Mouse (Mus musculus) gastrocnemius, postnatal 14 days (tissue): ENCODE data around the gene Kmt2c. TPM values are rescaled to one million over a fixed set of nuclear protein-coding genes. Genes with fewer than 3 reads are reported as not detected.

Experiments
- DNase-seq: peaks from one replicate; pipeline ENCODE4 v3.0.0; 2021; ENCODE audit warnings: mixed read lengths
- intact Hi-C: fragments of 180-260 bp; cut with DNase I; formaldehyde crosslinking; loops from one replicate; pipeline ENCODE4 v1.15.1; 2025; ENCODE audit warnings: low total_unique reads
- long read RNA-seq, 2 experiments: library from polyadenylated mRNA; stranded (forward); transcript quantifications; one replicate each; pipeline ENCODE4 v2.0.0; 2021
- total RNA-seq, 2 experiments: library from RNA; stranded (reverse); gene quantifications; 2 replicates each; pipeline ENCODE4 v1.2.3; 2021

Gene Kmt2c
- total RNA-seq, result 10 to 100 TPM; 24.9 to 27.6 TPM
- long read RNA-seq, experiment 1, partial matches to known transcripts, result 1 of 3 reads
- long read RNA-seq, experiment 1, other reads (novel, unspliced or antisense), result 2 of 3 reads
- long read RNA-seq, experiment 2, partial matches to known transcripts, result 1 of 2 reads
- long read RNA-seq, experiment 2, other reads (novel, unspliced or antisense), result 1 of 2 reads

DNA sequence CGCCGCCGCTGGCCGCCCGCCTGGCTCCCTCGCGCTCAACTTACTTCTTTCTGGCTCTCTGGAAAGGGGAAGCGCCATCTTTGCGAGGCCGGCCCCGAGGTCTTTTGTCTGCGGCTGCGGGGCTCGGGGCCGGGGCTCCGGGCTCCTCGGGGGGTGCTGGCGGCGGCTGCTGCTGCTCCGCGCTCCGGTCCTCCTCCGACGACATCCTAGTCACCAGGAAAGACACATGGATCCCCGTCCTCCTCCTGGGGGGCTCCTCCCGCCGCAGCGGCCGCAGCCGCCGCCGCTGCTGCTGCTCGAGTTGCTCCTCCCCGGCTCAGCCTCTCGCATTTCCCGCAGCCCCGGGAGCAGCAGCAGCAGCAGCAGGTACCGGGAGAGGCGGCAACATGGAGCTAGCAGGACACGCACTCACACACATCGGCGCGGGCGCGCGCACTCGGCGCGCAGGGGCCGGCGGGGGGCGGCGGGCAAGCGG is at the start of gene Kmt2c:
Gene Kmt2c (minus strand): TSS at position 438 of the 475 bp plus-strand sequence.
- intact Hi-C loops, result no loop called here
- no peak for DNase-seq

DNA sequence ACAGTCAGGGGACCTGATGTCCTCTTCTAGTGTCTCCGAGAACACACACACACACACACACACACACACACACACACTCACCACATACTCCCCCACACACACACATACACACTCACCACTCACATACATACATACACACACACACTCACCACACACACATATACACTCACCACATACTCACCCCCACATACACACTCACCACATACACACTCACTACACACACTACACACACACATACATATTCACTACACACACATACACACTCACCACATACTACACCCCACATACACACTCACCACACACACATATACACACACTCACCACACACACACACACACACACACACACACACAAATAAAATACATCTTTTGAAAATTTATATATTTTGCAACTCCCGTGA is 48.3 kb upstream of the Kmt2c start:
- no peak for DNase-seq
- intact Hi-C loops, result no loop called here

DNA sequence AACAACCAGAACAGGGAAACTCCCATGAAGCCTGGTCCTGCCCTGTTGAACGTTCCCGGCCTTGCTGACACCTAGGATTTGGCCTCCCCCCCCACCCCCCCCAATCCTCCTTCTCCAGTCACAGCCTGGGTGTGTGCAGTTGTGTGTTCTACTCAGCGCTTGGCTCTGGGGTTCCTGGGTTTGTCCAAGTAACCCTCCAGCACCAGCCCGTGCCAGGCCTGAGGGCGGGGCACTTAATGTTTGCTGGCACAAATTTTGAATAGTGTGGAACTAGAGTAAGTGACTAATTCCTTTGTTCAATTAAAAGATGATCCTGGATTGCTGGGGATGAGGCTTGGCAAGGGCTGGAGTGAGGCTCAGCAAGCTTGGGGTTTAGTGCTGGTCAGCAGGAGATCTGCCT is 46.0 kb upstream of the Kmt2c start:
- DNase-seq, result peak; percentile 19
- intact Hi-C loops, result no loop called here

DNA sequence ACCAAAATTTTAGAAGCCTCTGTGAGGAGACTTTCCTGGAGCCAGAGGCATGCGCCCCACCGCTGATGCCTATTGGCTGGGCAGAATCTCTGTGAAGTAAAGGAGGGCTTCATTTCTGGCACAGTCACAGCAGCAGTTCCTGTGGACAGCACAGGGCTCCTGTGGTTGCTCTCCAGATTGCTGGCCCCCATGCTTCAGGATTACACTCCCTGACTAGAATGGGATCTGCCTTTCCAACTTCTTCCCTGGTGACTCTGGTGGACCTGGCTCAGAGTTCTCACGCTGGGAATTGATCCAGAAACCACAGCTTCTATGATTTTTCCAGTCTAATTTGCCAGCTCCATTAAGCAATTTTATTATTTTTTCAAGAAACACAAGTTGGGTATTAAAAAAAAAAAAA is 45.5 kb upstream of the Kmt2c start:
- intact Hi-C loops, result no loop called here
- DNase-seq, result peak; percentile 55

DNA sequence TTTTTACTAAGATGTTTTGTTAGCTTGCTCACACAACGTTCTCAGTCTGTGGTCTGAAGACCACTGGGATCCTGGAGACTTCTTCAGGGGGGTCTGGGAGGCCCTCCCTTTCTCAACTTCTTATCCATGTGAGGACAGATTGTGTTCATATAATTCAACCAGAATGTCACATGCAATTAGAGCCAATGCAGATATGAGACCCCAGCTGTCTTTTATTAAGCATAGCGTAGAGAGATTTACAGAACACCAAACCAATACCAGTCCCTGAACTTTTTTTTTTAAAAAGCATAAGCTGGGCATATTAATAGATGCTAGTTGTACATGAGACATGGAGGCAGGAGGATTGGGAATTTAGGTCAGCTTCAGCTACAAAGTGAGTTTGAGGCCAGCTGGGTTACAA is 43.1 kb upstream of the Kmt2c start:
- intact Hi-C loops, result no loop called here

DNA sequence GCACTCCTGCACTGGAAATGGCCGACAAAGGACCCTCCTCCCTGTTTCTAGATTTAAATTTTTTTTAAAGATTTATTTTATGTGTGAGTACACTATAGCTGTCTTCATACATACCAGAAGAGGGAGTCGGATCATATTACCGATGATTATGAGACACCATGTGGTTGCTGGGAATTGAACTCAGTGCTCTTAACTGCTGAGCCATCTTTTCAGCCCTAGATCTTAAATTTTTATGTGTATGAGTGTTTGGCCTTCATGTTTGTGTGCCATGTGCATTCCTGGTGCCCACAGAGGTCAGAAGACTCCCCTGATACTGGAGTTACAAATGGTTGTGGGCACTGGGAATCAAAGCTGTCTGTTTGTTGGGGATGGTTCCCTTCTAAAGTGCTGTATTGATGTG is 42.3 kb upstream of the Kmt2c start:
- intact Hi-C loops, result no loop called here
- no peak for DNase-seq

More for the DNA sequence above, 43.1 kb upstream of the Kmt2c start:
- DNase-seq, result no peak

DNA sequence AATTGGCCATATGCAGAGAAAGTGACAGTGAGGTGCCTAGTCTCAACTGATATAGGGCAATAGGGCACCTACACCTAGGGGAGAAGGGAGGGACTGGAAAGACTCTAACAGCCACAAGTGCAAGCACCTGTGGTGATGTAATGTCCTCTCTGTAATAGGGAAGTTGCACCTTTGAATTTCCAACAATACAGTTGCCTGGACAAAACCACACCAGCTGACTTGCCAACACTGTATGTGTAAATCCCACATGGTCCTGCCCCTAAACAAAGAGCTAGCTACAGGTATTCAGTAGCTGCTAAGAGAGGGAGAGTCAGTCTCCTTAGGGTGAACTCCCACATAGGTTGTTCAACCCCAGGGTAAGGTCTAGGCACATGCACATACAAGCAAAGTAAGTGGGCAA is 41.8 kb upstream of the Kmt2c start:
- DNase-seq, result no peak
- intact Hi-C loops, result no loop called here

DNA sequence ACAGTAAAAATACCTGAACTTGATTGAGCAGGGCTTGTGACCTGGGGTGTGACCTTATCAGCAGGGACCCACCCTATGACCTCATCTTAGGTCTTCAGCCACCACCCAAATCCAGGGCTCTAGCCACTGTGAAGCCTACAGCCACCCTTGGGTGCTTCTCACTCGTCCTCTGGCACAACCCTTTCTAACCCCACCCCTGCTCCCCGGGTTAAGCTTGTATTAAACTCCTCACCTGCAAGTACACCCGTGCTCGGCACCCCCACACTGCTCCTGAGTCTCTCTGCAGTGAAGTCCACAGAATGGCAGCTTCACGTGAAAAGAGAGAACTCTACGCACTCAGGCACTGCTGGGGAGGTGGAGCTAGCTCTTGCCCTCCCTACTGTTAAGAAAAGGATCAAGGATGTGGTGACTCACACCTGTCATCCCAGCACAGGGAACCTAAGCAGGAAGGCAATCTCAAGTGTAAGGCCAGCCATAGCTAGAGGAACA is 38.4 kb upstream of the Kmt2c start:
- no peak for DNase-seq
- intact Hi-C loops, result no loop called here

DNA sequence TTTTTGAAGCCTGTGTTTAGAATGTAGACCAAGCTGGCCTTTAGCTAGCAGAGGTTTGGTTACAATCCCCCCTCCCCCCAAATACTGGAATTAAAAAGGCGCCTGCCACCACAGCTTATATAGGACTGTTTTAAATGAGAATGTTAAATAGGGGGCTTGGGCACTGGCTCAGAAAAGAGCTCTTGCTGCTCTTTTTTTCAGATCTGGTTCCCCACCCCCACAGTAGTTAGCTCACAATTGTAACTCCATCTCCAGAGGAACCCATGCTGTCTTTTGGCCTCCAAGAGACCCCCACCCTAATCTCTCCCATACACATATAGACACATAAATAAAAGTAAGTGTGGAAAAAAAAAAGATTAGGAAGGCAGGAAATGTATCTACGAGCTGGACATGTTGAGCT is 37.9 kb upstream of the Kmt2c start:
- no peak for DNase-seq
- intact Hi-C loops, result no loop called here

DNA sequence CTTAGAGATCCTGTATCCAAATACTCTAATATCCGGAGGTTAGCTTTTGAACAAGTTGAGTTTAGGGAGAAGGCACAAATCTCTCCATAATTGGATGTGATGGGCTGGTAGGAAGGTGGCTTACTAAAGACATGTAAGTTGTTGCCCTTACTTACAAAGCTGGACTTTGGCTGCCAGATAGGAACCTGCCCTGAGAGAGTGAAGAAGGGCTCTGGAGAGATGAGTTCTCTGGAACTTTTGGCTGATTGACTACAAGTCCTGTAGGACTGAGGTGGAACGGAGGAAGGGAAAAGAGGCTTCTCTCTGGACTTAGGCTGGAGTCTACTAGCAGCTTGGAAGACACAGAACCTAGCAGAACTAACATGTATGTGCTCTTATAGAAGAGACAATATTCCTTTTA is 37.0 kb upstream of the Kmt2c start:
- DNase-seq, result no peak
- intact Hi-C loops, result no loop called here

DNA sequence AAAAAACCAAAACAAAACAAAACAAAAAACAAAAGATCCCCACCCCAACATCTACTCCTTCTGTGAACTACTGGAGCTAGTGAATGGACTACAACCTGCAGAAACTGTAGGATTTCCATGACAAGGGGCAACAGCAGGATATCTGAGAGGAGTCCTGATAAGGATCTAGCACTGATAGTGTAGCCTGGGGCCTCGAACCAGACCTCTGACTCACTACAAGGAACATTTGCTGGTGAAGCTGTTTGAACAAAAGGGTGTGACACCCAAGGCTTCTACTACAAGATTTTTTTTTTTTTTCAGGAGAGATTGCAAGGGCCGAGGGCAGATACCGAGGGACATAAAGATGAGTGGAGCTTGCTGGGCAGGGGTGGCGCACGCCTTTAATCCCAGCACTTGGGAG is 34.7 kb upstream of the Kmt2c start:
- no peak for DNase-seq
- intact Hi-C loops, result no loop called here

DNA sequence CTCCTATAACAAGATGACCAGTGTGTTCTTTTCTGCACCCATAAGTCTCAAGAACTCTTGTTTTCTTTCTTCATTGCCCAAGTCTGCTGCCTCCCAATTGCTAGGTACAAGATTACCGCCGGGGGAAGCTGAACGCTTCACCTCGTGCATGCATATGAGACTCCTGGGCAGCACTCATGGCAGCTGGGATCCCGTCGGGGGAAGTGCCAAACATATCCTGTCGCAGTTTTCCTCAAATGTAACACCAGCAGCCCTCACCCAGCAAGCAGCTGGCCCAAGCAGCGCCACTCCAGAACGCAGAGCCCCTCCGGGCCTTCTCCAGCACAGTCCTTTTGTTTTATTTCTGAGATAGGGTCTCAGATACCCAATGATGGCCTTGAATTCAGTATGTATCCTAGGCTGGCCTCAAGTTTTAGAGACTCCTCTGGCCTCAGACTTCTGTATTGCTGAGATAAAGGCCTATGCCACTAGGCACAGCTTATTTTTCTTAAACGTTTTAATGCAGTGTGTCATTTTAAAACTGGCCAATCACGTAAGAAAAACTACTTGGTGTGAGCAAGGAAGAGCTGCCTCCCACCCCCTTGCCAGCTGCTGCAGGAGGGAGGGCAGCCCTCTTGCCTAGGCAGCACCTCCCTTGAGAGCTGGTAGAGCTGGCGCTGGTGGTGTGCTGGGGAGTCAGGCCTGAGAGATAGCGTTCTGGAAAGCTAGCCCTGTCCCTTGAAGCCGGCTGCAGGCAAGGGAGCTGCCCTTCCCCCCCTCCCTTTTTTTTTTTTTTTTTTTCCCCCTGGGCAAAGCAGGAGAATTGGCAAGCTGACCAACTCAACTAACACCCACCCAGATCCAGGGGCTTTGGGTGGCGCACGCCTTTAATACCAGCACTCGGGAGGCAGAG is 33.9 kb upstream of the Kmt2c start:
- intact Hi-C loops, result no loop called here
- no peak for DNase-seq

DNA sequence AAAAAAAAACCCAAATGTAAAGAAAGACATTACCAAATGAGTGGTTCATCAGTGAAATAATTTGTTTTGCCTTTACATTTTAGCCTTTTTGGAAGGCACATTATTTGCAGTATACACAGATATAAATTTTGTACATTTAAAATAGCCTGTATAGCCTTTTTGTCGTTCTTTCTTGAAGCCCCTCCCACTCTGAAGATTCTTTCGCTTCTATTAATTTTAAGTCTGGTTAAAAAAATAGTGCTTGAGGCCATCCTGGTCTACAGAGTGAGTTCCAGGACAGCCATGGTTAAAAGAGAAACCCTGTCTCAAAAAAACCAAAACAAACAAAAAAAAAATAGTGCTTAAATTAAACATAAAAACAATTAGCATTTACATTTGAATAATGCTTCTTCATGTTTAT is 32.0 kb upstream of the Kmt2c start:
- no peak for DNase-seq
- intact Hi-C loops, result no loop called here

DNA sequence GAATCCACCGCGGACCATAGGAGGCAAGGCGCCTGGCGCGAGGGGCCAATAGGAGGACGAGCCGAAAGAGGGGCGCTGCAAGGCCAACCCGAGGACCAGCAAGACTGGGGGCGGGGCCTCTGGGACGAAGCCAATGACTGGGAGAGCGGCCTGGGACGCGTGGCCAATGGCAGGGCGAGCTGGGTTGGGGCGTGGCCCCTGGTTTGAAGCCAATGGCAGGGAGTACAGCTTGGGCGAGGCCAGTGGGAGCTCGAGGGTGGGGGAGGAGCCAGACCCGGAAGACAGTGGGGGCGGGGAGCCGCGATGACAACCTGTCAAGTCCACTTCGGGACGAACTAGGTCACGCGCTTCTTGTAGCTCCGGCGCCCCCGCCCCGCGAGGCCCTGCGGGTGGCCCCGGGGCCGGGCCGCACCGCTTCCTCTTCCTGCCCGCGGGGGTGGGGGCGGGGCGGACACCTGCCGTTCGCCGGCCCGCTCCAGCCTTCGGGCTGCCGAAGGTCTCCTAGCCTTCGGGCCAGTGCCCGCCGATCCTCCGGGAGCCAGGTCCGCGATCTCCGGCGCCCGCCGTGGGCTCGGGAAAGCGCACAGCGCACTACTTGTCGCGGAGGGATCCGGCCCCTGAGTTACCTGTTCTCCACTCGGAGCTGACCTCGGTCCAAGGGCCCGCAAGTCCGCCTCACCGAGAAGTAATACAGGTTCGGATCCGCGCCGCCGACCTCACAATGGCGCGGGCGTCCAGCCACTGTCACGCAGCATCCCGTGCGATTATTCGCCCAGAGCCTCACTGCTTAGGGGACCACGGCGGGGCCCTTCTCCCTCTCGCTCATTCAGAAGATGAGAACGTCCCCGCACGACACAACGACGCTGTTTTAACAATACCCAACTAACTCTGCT is 31.2 kb upstream of the Kmt2c start:
- peak; percentile 100 for DNase-seq
- intact Hi-C loops, result no loop called here

DNA sequence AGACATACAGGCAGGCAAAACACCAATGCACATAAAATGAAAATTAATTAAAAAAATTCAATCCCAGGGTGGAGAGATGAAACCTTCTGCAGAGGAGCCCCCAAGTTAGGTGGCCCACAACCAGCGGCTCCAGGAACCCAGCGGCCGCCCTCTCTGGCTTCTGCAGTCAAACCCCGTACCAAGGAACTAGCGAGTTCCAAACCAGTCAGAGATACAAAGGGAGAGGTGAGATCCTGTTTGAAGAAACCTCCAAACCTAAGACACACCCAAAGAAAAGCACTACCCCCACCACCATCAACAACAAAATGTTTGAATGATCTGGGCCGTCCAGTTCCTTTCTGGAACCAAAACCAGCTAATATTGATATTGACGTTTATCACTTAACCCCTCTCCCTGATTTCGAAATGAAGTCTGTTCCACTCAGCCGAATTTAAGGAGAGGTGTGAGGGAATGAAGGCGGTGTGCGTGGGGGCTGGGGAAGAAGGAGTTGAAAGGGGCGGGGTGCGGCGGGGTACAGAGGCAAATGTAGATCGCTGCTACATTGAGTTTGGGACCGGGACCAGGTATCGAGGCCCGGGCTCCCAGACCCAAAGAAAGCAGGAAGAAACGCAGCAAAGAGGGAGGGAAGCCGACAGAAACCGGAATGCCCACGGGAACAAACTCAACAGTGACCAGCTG is 30.4 kb upstream of the Kmt2c start:
- no peak for DNase-seq
- intact Hi-C loops, result no loop called here

DNA sequence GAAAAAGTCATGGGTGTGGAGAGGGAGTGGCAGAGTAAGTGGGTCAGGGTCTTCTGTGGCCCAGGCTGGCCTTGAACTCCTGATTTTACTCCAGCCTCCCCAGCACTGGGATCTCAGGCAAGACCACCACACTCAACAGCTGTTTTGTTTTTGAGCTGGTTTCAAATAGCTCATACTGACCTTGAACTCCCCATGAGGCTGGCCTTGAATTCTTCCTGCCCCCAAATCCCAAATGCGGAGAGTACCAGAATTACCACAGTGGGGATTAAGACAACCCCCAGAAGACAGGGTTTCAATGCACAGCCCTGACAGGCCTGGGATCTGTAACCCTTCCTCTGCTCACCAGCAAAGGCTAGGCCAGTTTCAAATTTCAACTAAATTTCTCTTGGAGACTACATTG is 29.4 kb upstream of the Kmt2c start:
- intact Hi-C loops, result no loop called here
- DNase-seq, result no peak

DNA sequence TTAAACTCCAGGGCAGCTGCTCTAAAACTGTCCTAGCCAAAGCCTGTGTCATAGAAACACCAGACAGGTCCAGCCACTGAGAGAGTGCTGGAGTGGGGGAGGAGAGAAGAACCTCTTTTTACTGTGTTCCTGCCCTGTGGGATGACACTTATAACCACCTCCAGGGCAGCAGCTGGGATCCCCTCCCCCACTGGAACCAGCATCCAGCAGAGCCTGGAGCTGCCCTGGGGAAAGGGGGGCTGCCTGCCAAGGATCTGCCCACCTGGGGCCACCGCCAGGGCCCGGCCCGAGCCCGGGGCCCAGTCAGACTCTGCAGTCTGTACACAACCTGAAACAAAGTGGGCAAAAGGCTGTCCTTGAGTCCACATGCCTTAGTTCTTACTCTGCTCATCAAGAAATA is 28.3 kb upstream of the Kmt2c start:
- peak; percentile 73 for DNase-seq
- intact Hi-C loops, result no loop called here

DNA sequence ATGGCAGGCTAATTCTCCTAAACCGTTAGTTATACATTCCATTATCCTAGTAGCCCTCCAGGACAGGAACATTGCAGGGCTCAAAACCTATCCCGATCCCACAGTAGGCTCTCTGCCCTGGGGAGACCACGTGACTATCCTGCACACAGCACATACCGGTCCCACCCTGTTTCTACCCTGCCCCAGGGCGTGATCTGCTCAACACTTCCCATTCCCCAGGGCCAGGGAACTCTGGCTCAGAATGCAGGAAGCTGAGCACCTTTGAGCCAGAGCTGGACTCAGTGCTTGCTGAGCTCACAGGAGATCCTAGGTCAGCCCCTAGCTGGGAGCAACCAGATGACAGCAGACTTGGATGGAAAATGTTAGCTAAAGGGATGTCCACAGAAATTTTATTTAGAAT is 27.5 kb upstream of the Kmt2c start:
- intact Hi-C loops, result no loop called here

DNA sequence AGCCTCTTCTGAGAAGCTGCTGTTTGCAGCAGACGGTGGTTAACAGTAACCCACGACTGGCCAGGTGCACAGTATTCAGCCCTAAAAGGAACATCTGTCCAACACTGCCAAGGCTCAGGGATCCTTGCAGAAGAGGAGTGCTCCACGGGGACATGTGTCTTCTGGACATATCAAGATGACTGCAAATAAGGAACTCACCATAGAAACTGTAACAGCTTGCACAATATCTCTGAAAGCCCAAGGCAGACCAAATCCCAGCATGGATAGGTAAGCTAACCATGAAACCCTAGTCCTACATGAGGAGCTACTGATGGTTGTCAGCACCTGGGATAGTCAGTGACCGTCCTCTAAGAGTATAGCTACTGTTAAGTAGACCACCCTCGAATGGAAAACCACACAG is 22.9 kb upstream of the Kmt2c start:
- no peak for DNase-seq
- intact Hi-C loops, result no loop called here

More for the DNA sequence above, 27.5 kb upstream of the Kmt2c start:
- peak; percentile 57 for DNase-seq
